Mouse (Mus musculus) heart, adult 11 months (tissue): ENCODE measurements around the gene Ptprj.

ENCODE experiments used
- DNase-seq: peaks from one replicate; pipeline ENCODE4 v3.0.0; 2022

Ptprj gene

DNA sequence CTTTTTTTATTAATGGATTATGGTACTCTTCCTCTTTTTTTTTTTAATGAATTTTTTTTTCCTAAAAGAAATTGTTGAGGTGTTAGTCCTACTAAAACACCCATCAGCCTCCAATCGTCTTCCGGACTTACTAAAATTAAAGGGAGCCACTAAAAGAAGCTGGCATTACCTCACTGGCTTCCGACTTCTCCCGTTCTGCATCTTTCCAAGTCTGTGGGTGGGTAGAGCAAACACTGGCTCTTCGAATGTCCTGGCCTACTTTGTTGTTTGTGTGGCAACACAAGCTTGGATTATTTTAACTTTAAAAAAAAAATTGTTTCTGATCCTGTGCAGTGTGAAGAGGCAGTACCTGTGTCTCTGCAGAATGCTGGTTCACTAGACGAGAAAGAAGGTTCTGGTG is 62.2 kb downstream of the Ptprj start:
- no peak for DNase-seq

GRCm38 (mm10) chr2:90514969-90515368 is 65.5 kb downstream of the Ptprj start:
- DNase-seq, result no peak

DNA sequence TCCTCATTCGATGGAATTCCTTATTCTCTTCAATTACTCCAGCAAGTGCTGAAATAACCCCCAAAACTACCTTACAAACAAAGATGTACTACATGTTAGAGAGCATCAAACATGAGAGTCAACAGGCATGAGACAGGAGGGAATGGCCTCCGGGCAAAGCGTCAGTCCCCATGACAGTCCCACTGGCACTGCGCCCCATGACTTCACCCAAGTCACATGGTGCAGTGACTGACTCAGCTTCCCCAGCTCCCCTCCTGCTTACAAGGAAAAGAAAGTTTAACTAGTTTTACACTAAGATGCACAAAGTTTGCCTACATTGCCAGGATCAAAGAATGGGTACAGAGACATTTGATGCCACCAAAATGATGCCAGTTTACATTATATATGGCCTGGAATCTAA is 71.2 kb downstream of the Ptprj start:
- peak; percentile 96 for DNase-seq

GRCm38 (mm10) chr2:90506143-90506542 is 74.3 kb downstream of the Ptprj start:
- DNase-seq, result peak; percentile 93

DNA sequence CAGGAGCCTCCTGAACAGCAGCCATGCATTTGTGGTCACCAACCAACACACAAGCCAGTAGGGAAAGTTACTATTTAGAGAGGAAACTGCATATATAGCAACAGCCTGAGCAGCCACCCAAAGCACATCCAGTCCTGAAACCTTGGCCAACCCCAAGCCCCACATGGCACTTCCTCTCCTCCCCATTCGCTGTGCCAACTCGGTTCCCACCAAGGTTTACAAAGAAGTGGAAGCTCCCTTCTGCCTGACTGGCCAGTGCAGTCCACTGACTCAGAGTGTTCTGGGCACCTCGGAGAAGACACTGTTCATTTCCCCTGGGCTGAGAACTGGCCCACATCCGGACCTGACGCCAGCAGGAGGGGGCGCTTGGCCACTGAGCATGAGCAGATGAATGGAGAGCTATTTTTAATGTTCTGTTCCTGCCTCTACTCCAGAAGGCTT is 75.7 kb downstream of the Ptprj start:
- peak; percentile 99 for DNase-seq

DNA sequence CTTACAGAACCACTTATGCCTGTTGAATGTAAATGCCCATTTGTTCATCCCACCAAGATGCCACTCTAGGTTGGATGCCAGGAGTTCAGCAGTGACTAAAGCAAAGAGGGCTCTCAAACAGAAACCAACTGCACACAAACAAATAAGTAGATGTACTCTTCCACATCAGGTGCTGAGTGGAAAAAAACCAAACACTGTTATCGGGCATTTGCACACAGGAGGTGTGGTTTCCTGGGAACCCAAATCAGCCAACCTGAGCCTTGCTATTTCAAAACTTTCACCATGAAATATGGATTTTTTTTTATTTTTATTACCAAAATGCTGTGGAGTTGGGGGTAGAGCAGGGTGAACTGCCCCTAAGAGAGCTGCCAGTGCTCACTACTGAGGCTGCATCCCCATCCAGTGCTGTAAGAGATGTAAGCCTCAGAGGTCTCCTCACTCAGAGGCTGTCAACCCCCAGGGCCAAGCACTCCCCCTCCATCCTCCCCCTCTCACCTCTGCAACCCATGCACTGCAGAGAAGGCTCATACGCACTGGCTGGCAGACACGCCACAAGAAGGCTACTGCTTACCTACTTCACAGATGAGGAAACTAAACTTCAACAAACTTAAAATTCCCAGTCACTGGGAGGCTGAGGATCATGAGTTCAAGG is 77.1 kb downstream of the Ptprj start:
- DNase-seq, result no peak

- no peak for DNase-seq
Observed at GRCm38 (mm10) chr2:90502738-90503137, 77.7 kb downstream of the Ptprj start.

- no peak for DNase-seq
Observed at GRCm38 (mm10) chr2:90501708-90502107, 78.7 kb downstream of the Ptprj start.

DNA sequence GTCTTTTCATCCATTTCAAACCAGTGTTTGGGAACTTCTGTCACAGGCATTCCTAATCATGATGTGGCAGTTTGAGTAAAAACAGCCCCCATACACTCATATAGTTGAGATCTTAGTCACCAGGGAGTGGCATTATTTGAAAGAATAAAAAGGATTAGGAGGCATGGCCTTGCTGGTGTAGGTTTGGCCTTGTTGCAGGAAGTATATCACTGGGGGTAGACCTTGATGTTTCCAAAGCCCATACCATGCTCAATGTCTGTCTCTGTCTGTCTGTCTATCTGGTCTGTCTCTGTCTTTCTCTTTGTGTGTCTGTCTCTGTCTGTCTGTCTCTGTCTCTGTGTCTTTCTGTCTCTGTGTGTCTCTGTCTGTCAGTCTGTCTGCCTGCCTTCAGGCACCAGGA is 79.6 kb downstream of the Ptprj start:
- no peak for DNase-seq

DNA sequence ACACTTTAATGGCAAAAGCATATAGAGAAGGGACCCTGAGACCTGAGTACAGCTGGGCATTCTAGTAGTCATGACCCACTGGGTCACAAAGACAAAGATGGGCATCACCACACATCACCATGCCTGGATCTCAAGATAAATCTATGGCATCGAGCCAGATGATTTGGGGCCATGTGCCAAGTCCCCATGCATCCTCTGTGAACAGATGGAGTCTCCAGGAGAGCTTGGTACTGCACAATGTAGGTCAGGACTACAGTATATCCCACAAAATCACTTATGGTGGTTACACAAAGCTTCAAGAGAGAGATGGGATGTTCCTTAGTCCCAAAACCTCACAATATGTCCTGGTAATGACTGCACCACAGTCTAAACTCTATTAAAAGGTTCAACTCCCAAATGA is 81.4 kb downstream of the Ptprj start:
- no peak for DNase-seq

GRCm38 (mm10) chr2:90497551-90497950 is 82.9 kb downstream of the Ptprj start:
- no peak for DNase-seq

- no peak for DNase-seq
Observed at GRCm38 (mm10) chr2:90496680-90497074, 83.8 kb downstream of the Ptprj start.

- no peak for DNase-seq
Observed at GRCm38 (mm10) chr2:90496012-90496679, 84.3 kb downstream of the Ptprj start.

GRCm38 (mm10) chr2:90490279-90491046 is 90.0 kb downstream of the Ptprj start:
- DNase-seq, result peak; percentile 91

GRCm38 (mm10) chr2:90489839-90490238 is 90.6 kb downstream of the Ptprj start:
- peak; percentile 95 for DNase-seq

- no peak for DNase-seq
Observed at GRCm38 (mm10) chr2:90488690-90489590, 91.5 kb downstream of the Ptprj start.

DNA sequence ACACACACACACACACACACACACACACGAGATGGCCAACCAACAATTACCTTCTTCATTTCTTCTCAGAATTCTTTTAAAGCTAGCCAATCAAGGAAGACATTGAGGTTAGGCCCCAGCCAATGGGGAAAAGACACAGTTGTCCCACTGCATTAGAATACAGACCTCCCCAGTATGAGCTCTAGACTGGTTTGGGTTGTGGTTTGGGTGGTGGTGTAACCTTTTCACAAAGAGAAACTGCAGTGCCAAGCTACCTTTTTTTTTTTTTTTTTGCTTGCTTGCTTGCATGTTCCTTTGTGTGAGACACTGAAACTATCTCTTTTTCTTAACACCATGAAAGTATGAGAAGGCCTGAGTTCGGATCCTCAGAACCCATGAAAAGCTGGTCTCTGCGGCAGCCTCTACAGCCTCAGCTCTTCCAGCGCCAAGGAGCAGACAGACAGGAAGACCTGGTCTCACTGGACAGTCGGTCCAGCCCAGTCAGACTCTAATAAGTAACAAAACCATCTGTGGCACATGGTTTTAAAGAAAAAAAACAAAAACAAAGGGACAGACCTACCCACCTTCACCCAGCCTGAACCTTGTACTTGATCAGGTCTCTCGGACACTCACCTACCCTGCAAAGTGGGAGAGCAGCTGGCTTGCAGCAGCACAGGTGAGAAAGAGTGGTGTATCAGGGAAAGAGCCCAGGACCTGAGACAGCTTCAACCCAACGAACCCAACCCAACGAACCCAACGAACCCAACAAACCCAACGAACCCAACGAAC is 92.8 kb downstream of the Ptprj start:
- DNase-seq, result no peak

GRCm38 (mm10) chr2:90486226-90486755 is 94.2 kb downstream of the Ptprj start:
- DNase-seq, result no peak

- no peak for DNase-seq
Observed at GRCm38 (mm10) chr2:90481505-90481904, 98.9 kb downstream of the Ptprj start.

- DNase-seq, result no peak
Observed at GRCm38 (mm10) chr2:90480747-90481308, 99.6 kb downstream of the Ptprj start.

DNA sequence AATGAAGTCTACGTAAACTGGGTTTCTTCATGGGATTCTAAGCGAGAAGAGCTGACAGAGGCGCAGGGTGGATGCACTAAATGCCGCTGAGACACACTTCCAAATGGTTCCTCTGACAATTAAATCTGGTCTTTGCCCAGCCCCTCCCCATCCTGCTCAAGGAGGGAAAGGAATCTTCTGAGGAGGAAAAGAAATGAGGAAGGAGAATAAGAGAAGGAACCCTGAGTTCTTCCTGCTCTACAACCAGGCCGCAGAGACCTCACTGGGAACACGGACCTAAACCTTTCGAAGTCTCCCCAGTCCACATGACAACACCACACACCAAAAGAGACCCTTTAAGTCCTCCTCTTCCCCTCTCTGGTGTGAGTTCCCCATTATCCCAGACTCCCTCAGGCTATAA is 101.9 kb downstream of the Ptprj start:
- DNase-seq, result peak; percentile 91
